Mouse (Mus musculus): ENCODE measurements at regions not wholly inside any gene's neighbourhood (a gene's known extent, or its start where the extent isn't known, plus 50 kb on each side); places are given as distances from the start of the nearest gene placed in this dataset.

GRCm38 (mm10) chr10:11709742-11710141, 366.5 kb downstream of the Epm2a start:
- no peak overlapping the region for H3K9ac ChIP-seq (replicated peaks)
- no peaks in the 10 kb centered on the region for H3K9me3 ChIP-seq (ENCODE audit: control insufficient read depth, low read length)
- ATAC-seq (ENCODE audit: insufficient read depth) = no peak
- H3K4me1 ChIP-seq (replicated peaks; ENCODE audit: control insufficient read depth in 2 of 2, insufficient read depth in 2 of 2, low read length in 1 of 2) = no peaks in the 10 kb centered on the region
- H3K4me3 ChIP-seq (ENCODE audit: insufficient read depth in 1 of 2, low read depth in 2 of 2, low read length in 2 of 2) = no peak overlapping the region
- H3K4me2 ChIP-seq (ENCODE audit: low read depth) = no peak overlapping the region
- no peak for TF ChIP-seq CTCF (IDR thresholded peaks at IDR 0.05; ENCODE audit: low read depth)
- TF ChIP-seq EP300 (IDR thresholded peaks at IDR 0.05; ENCODE audit: low read depth) = no peak
- no peak overlapping the region for H3K27ac ChIP-seq
- WGBS (ENCODE audit: insufficient replicate concordance) = 62% methylated on average over 2 of the region's 2 CpGs
- no peaks in the 10 kb centered on the region for H3K27me3 ChIP-seq (ENCODE audit: control insufficient read depth, insufficient read depth, low read length)
- no peaks in the 10 kb centered on the region for H3K36me3 ChIP-seq (replicated peaks; ENCODE audit: control insufficient read depth, insufficient read depth, low read depth)
- DNase-seq (ENCODE audit: low read depth in 3 of 3, low spot score in 3 of 3) = no peak

GRCm38 (mm10) chr10:11724775-11725174, 381.6 kb downstream of the Epm2a start:
- no peak for ATAC-seq (ENCODE audit: insufficient read depth)
- DNase-seq (ENCODE audit: low read depth in 3 of 3, low spot score in 3 of 3) = no peak
- Histone ChIP-seq H3K9ac (replicated peaks) (no peak overlapping the region), H3K4me2 (ENCODE audit: low read depth) (no peak overlapping the region), H3K36me3 (replicated peaks; ENCODE audit: control insufficient read depth, insufficient read depth, low read depth) (no peaks in the 10 kb centered on the region), H3K4me1 (replicated peaks; ENCODE audit: control insufficient read depth in 2 of 2, insufficient read depth in 2 of 2, low read length in 1 of 2) (no peaks in the 10 kb centered on the region), H3K27me3 (ENCODE audit: control insufficient read depth, insufficient read depth, low read length) (no peaks in the 10 kb centered on the region), H3K9me3 (ENCODE audit: control insufficient read depth, low read length) (no peaks in the 10 kb centered on the region), H3K27ac (no peak overlapping the region), H3K4me3 (ENCODE audit: insufficient read depth in 1 of 2, low read depth in 2 of 2, low read length in 2 of 2) (no peak overlapping the region)
- WGBS (ENCODE audit: insufficient replicate concordance) = 67% methylated on average over 7 of the region's 7 CpGs
- no peak for TF ChIP-seq EP300 (IDR thresholded peaks at IDR 0.05; ENCODE audit: low read depth)
- no peak for TF ChIP-seq CTCF (IDR thresholded peaks at IDR 0.05; ENCODE audit: low read depth)

GRCm38 (mm10) chr10:11729536-11729935, 386.3 kb downstream of the Epm2a start:
- no peak for ATAC-seq (ENCODE audit: insufficient read depth)
- Histone ChIP-seq H3K4me1 (replicated peaks; ENCODE audit: control insufficient read depth in 2 of 2, insufficient read depth in 2 of 2, low read length in 1 of 2) (no peaks in the 10 kb centered on the region), H3K9me3 (ENCODE audit: control insufficient read depth, low read length) (no peaks in the 10 kb centered on the region), H3K9ac (replicated peaks) (no peak overlapping the region), H3K4me3 (ENCODE audit: insufficient read depth in 1 of 2, low read depth in 2 of 2, low read length in 2 of 2) (no peak overlapping the region), H3K27me3 (ENCODE audit: control insufficient read depth, insufficient read depth, low read length) (no peaks in the 10 kb centered on the region), H3K36me3 (replicated peaks; ENCODE audit: control insufficient read depth, insufficient read depth, low read depth) (no peaks in the 10 kb centered on the region), H3K4me2 (ENCODE audit: low read depth) (no peak overlapping the region), H3K27ac (no peak overlapping the region)
- DNase-seq (ENCODE audit: low read depth in 3 of 3, low spot score in 3 of 3) = no peak
- WGBS (ENCODE audit: insufficient replicate concordance) = 45% methylated on average over 2 of the region's 2 CpGs
- TF ChIP-seq EP300 (IDR thresholded peaks at IDR 0.05; ENCODE audit: low read depth) (no peak), CTCF (IDR thresholded peaks at IDR 0.05; ENCODE audit: low read depth) (no peak)

DNA sequence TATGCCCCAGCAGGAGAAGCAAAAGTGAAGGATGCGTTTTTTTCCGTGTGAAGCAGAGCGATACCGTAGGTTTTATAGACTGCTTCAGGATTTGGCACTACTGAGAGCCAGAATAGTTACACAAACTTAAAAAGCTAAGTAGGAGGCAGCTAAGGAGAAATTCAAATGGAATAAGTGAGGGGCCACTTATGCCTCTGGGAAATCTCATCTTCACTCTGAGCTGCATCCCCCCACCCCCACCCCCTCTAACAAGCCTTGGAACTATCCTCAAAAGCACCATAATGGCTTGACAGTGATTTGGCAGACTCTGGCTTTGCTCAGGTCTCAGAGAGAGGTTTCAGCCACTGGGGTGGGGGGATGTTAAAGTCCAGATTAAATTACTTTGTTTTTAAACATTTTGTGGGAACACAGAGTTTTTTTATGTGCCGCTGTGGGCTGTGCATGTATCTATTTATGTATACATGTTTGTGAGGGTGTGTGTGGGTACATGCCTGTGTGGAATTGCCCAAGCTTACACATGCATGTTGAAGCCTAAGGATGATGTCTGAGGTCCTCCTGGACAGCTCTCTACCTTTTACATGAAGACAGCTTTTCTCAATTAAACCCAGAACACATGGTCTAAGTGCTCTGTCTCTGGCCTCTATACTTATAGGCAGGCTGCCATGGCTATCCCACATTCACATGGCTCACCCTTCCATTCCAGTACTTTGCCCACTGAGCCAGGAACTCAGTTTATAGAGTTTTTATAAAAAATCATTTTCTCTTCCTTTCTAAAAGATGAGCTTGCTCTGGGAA, 396.6 kb downstream of the Epm2a start:
- ATAC-seq (ENCODE audit: insufficient read depth) = no peak
- H3K27me3 ChIP-seq (ENCODE audit: control insufficient read depth, insufficient read depth, low read length) = no peaks in the 10 kb centered on the region
- WGBS (ENCODE audit: insufficient replicate concordance) = 79% methylated on average over 5 of the region's 5 CpGs
- no peak overlapping the region for H3K27ac ChIP-seq
- no peak overlapping the region for H3K9ac ChIP-seq (replicated peaks)
- no peaks in the 10 kb centered on the region for H3K9me3 ChIP-seq (ENCODE audit: control insufficient read depth, low read length)
- no peak for TF ChIP-seq EP300 (IDR thresholded peaks at IDR 0.05; ENCODE audit: low read depth)
- TF ChIP-seq CTCF (IDR thresholded peaks at IDR 0.05; ENCODE audit: low read depth) = no peak
- no peak for DNase-seq (ENCODE audit: low read depth in 3 of 3, low spot score in 3 of 3)
- no peak overlapping the region for H3K4me3 ChIP-seq (ENCODE audit: insufficient read depth in 1 of 2, low read depth in 2 of 2, low read length in 2 of 2)
- no peaks in the 10 kb centered on the region for H3K4me1 ChIP-seq (replicated peaks; ENCODE audit: control insufficient read depth in 2 of 2, insufficient read depth in 2 of 2, low read length in 1 of 2)
- no peak overlapping the region for H3K4me2 ChIP-seq (ENCODE audit: low read depth)
- no peaks in the 10 kb centered on the region for H3K36me3 ChIP-seq (replicated peaks; ENCODE audit: control insufficient read depth, insufficient read depth, low read depth)

DNA sequence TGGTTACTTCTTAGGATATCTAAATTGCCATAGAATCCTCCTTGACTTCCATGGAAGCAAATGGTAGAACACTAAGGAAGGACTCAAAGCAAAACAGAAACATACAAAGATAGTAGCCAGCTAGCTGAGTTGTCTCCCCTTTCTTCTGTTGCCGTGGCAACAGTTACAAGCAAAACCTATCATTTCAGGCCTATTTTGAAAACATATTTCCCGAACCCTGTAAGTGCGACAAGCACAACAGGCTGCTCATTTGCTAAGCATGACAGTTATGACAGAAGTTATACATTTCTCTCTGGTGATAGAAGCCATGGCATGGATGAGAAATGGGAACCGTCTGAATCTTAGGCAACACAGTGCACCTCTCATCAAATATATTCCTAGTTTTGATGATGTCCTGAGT, 402.4 kb downstream of the Epm2a start:
- no peak for TF ChIP-seq CTCF (IDR thresholded peaks at IDR 0.05; ENCODE audit: low read depth)
- TF ChIP-seq EP300 (IDR thresholded peaks at IDR 0.05; ENCODE audit: low read depth) = no peak
- Histone ChIP-seq H3K9me3 (ENCODE audit: control insufficient read depth, low read length) (no peaks in the 10 kb centered on the region), H3K4me3 (ENCODE audit: insufficient read depth in 1 of 2, low read depth in 2 of 2, low read length in 2 of 2) (no peak overlapping the region), H3K27ac (no peak overlapping the region), H3K4me2 (ENCODE audit: low read depth) (no peak overlapping the region), H3K4me1 (replicated peaks; ENCODE audit: control insufficient read depth in 2 of 2, insufficient read depth in 2 of 2, low read length in 1 of 2) (no peaks in the 10 kb centered on the region), H3K36me3 (replicated peaks; ENCODE audit: control insufficient read depth, insufficient read depth, low read depth) (no peaks in the 10 kb centered on the region), H3K27me3 (ENCODE audit: control insufficient read depth, insufficient read depth, low read length) (no peaks in the 10 kb centered on the region), H3K9ac (replicated peaks) (no peak overlapping the region)
- WGBS (ENCODE audit: insufficient replicate concordance) = 59% methylated on average over 4 of the region's 4 CpGs
- no peak for DNase-seq (ENCODE audit: low read depth in 3 of 3, low spot score in 3 of 3)
- no peak for ATAC-seq (ENCODE audit: insufficient read depth)
